Mouse (Mus musculus): ENCODE data around the gene Casp9. TPM values are rescaled to one million over a fixed set of nuclear protein-coding genes. Genes with fewer than 3 reads are reported as not detected.

The Casp9 gene
- 18.7 and 22.6 TPM in 2 replicates for polyA plus RNA-seq (2016; fragmentation: Nextera tagmentation; extraction: Ambion mirVana)

- peak; percentile 75 for ATAC-seq (ENCODE audit: insufficient number of reproducible peaks, insufficient read depth, low FRiP score, low TSS enrichment, low read depth)
- H3K9me3 ChIP-seq, result no peaks in the 10 kb centered on the region
- H3K9ac ChIP-seq (replicated peaks), result peak within 1 kb of the TSS; percentile 73
- WGBS, result under 1% methylated on average over 76 of the region's 80 CpGs
- peak within 1 kb of the TSS; percentile 57 for H3K4me2 ChIP-seq
- H3K4me1 ChIP-seq (replicated peaks), result peaks cover 13% of the 10 kb centered on the region
- peak within 1 kb of the TSS; percentile 68 for H3K4me3 ChIP-seq (replicated peaks)
- no peaks in the 10 kb centered on the region for H3K27me3 ChIP-seq
- peak within 1 kb of the TSS; percentile 93 for H3K27ac ChIP-seq
- peaks cover 22% of the 10 kb centered on the region for H3K36me3 ChIP-seq
Observed at GRCm38 (mm10) chr4:141793282-141794151, at the start of gene Casp9. Casp9 (plus strand) TSS chr4:141793612.

- 21% methylated on average over 25 of the region's 25 CpGs for WGBS
- Histone ChIP-seq H3K9ac (replicated peaks) (no peak within 1 kb of the TSS), H3K36me3 (no peaks in the 10 kb centered on the region), H3K4me3 (replicated peaks) (no peak within 1 kb of the TSS), H3K9me3 (no peaks in the 10 kb centered on the region), H3K4me1 (replicated peaks) (no peaks in the 10 kb centered on the region), H3K27ac (no peak within 1 kb of the TSS), H3K4me2 (no peak within 1 kb of the TSS), H3K27me3 (peaks cover 7% of the 10 kb centered on the region; the same call in 1 of the 2 replicates)
- 0 out of 2 replicates have a peak, but pooled peaks have one; percentile 47 for ATAC-seq (ENCODE audit: insufficient number of reproducible peaks, insufficient read depth, low FRiP score, low TSS enrichment, low read depth)
Observed at GRCm38 (mm10) chr4:141746578-141747346, 46.6 kb upstream of the Casp9 start, which contains the start of gene Agmat. Agmat (plus strand) TSS chr4:141746672.

GRCm38 (mm10) chr4:141749557-141749956 is 43.9 kb upstream of the Casp9 start:
- peaks cover 7% of the 10 kb centered on the region; the same call in 1 of the 2 replicates for H3K27me3 ChIP-seq
- H3K9ac ChIP-seq (replicated peaks), result no peak overlapping the region
- H3K36me3 ChIP-seq, result no peaks in the 10 kb centered on the region
- no peak overlapping the region for H3K27ac ChIP-seq
- no peaks in the 10 kb centered on the region for H3K9me3 ChIP-seq
- H3K4me3 ChIP-seq (replicated peaks), result no peak overlapping the region
- WGBS, result 42% methylated on average over 11 of the region's 11 CpGs
- ATAC-seq (ENCODE audit: insufficient number of reproducible peaks, insufficient read depth, low FRiP score, low TSS enrichment, low read depth), result no peak
- no peak overlapping the region for H3K4me2 ChIP-seq
- H3K4me1 ChIP-seq (replicated peaks), result no peaks in the 10 kb centered on the region

GRCm38 (mm10) chr4:141750826-141751225 is 42.6 kb upstream of the Casp9 start:
- H3K9ac ChIP-seq (replicated peaks), result no peak overlapping the region
- H3K27me3 ChIP-seq, result peaks cover 7% of the 10 kb centered on the region; the same call in 1 of the 2 replicates
- H3K4me3 ChIP-seq (replicated peaks), result no peak overlapping the region
- no peaks in the 10 kb centered on the region for H3K9me3 ChIP-seq
- no peak overlapping the region for H3K4me2 ChIP-seq
- no peak for ATAC-seq (ENCODE audit: insufficient number of reproducible peaks, insufficient read depth, low FRiP score, low TSS enrichment, low read depth)
- WGBS, result 64% methylated on average over 3 of the region's 3 CpGs
- H3K36me3 ChIP-seq, result no peaks in the 10 kb centered on the region
- no peaks in the 10 kb centered on the region for H3K4me1 ChIP-seq (replicated peaks)
- no peak overlapping the region for H3K27ac ChIP-seq

GRCm38 (mm10) chr4:141751419-141752075 is 41.9 kb upstream of the Casp9 start:
- Histone ChIP-seq H3K4me1 (replicated peaks) (no peaks in the 10 kb centered on the region), H3K9ac (replicated peaks) (no peak overlapping the region), H3K27ac (no peak overlapping the region), H3K27me3 (peaks cover 5% of the 10 kb centered on the region; the same call in 1 of the 2 replicates), H3K4me3 (replicated peaks) (no peak overlapping the region), H3K4me2 (no peak overlapping the region), H3K36me3 (no peaks in the 10 kb centered on the region), H3K9me3 (no peaks in the 10 kb centered on the region)
- 43% methylated on average over 4 of the region's 4 CpGs for WGBS
- ATAC-seq (ENCODE audit: insufficient number of reproducible peaks, insufficient read depth, low FRiP score, low TSS enrichment, low read depth), result no peak

GRCm38 (mm10) chr4:141752076-141752421 is 41.4 kb upstream of the Casp9 start:
- Histone ChIP-seq H3K9me3 (no peaks in the 10 kb centered on the region), H3K4me1 (replicated peaks) (no peaks in the 10 kb centered on the region), H3K27ac (no peak overlapping the region), H3K4me2 (no peak overlapping the region), H3K27me3 (no peaks in the 10 kb centered on the region), H3K9ac (replicated peaks) (no peak overlapping the region), H3K4me3 (replicated peaks) (no peak overlapping the region), H3K36me3 (no peaks in the 10 kb centered on the region)
- ATAC-seq (ENCODE audit: insufficient number of reproducible peaks, insufficient read depth, low FRiP score, low TSS enrichment, low read depth), result no peak
- 4% methylated on average over 4 of the region's 4 CpGs for WGBS

GRCm38 (mm10) chr4:141755375-141755930 is 38.0 kb upstream of the Casp9 start:
- no peak overlapping the region for H3K27ac ChIP-seq
- no peak overlapping the region for H3K9ac ChIP-seq (replicated peaks)
- ATAC-seq (ENCODE audit: insufficient number of reproducible peaks, insufficient read depth, low FRiP score, low TSS enrichment, low read depth), result no peak
- H3K4me1 ChIP-seq (replicated peaks), result no peaks in the 10 kb centered on the region
- no peak overlapping the region for H3K4me3 ChIP-seq (replicated peaks)
- H3K9me3 ChIP-seq, result no peaks in the 10 kb centered on the region
- H3K36me3 ChIP-seq, result no peaks in the 10 kb centered on the region
- no peak overlapping the region for H3K4me2 ChIP-seq
- H3K27me3 ChIP-seq, result no peaks in the 10 kb centered on the region
- WGBS, result 89% methylated on average over 19 of the region's 19 CpGs

- H3K4me1 ChIP-seq (replicated peaks), result no peaks in the 10 kb centered on the region
- H3K9ac ChIP-seq (replicated peaks), result no peak overlapping the region
- no peak overlapping the region for H3K4me3 ChIP-seq (replicated peaks)
- no peak overlapping the region for H3K27ac ChIP-seq
- no peaks in the 10 kb centered on the region for H3K27me3 ChIP-seq
- H3K9me3 ChIP-seq, result no peaks in the 10 kb centered on the region
- no peak for ATAC-seq (ENCODE audit: insufficient number of reproducible peaks, insufficient read depth, low FRiP score, low TSS enrichment, low read depth)
- 89% methylated on average over 3 of the region's 3 CpGs for WGBS
- peaks cover 14% of the 10 kb centered on the region for H3K36me3 ChIP-seq
- no peak overlapping the region for H3K4me2 ChIP-seq
Observed at GRCm38 (mm10) chr4:141757124-141757523, 36.3 kb upstream of the Casp9 start.

GRCm38 (mm10) chr4:141758874-141759542 is 34.4 kb upstream of the Casp9 start:
- Histone ChIP-seq H3K9ac (replicated peaks) (no peak overlapping the region), H3K27me3 (no peaks in the 10 kb centered on the region), H3K9me3 (no peaks in the 10 kb centered on the region), H3K36me3 (peaks cover 33% of the 10 kb centered on the region), H3K27ac (no peak overlapping the region), H3K4me3 (replicated peaks) (no peak overlapping the region), H3K4me1 (replicated peaks) (no peaks in the 10 kb centered on the region), H3K4me2 (no peak overlapping the region)
- 66% methylated on average over 6 of the region's 6 CpGs for WGBS
- no peak for ATAC-seq (ENCODE audit: insufficient number of reproducible peaks, insufficient read depth, low FRiP score, low TSS enrichment, low read depth)

GRCm38 (mm10) chr4:141760942-141761341 is 32.5 kb upstream of the Casp9 start:
- Histone ChIP-seq H3K9ac (replicated peaks) (no peak overlapping the region), H3K36me3 (peaks cover 48% of the 10 kb centered on the region), H3K9me3 (no peaks in the 10 kb centered on the region), H3K4me2 (no peak overlapping the region), H3K4me3 (replicated peaks) (no peak overlapping the region), H3K27me3 (no peaks in the 10 kb centered on the region), H3K27ac (no peak overlapping the region), H3K4me1 (replicated peaks) (no peaks in the 10 kb centered on the region)
- no peak for ATAC-seq (ENCODE audit: insufficient number of reproducible peaks, insufficient read depth, low FRiP score, low TSS enrichment, low read depth)
- WGBS, result 81% methylated on average over 4 of the region's 4 CpGs
